Mouse (Mus musculus): ENCODE measurements around the gene Kdm6b. TPM values are rescaled to one million over a fixed set of nuclear protein-coding genes. Genes with fewer than 3 reads are reported as not detected.

The Kdm6b gene
- 42.4 and 44.5 TPM in 2 replicates for polyA plus RNA-seq (2014; fragmentation: Nextera tagmentation; extraction: Ambion mirVana)

- WGBS, result 39% methylated on average over 12 of the region's 12 CpGs
- peak within 1 kb of the TSS; percentile 98 for H3K4me2 ChIP-seq (ENCODE audit: low read depth, severe bottlenecking)
- no peaks in the 10 kb centered on the region for H3K27me3 ChIP-seq (ENCODE audit: control insufficient read depth, insufficient read depth, low read length)
- no peaks in the 10 kb centered on the region for H3K9me3 ChIP-seq (ENCODE audit: control insufficient read depth, low read length)
- H3K4me3 ChIP-seq (ENCODE audit: low read depth, low read length), result peak within 1 kb of the TSS; percentile 70
- ATAC-seq (ENCODE audit: insufficient number of reproducible peaks, low FRiP score, low TSS enrichment, low read depth) (no peak), DNase-seq (ENCODE audit: low spot score) (peak; percentile 68)
- H3K27ac ChIP-seq (replicated peaks; ENCODE audit: low read depth, low read length), result peak within 1 kb of the TSS; percentile 97
- no peak within 1 kb of the TSS for H3K9ac ChIP-seq (ENCODE audit: low read length)
- no peaks in the 10 kb centered on the region; the same call in 1 of the 2 replicates for H3K36me3 ChIP-seq (ENCODE audit: control insufficient read depth, insufficient read depth, low read length)
- peaks cover 37% of the 10 kb centered on the region for H3K4me1 ChIP-seq (ENCODE audit: control insufficient read depth, insufficient read depth, low read length)
Measured at GRCm38 (mm10) chr11:69413221-69414181, at the start of gene Kdm6b. Gene Kdm6b (minus strand): TSS chr11:69413675.

GRCm38 (mm10) chr11:69461568-69461967 lies 48.1 kb upstream of the Kdm6b start:
- H3K4me3 ChIP-seq (ENCODE audit: low read depth, low read length), result no peak overlapping the region

GRCm38 (mm10) chr11:69459883-69460282 lies 46.4 kb upstream of the Kdm6b start:
- H3K27ac ChIP-seq (replicated peaks; ENCODE audit: low read depth, low read length), result no peak overlapping the region

More at GRCm38 (mm10) chr11:69461568-69461967, 48.1 kb upstream of the Kdm6b start:
- Histone ChIP-seq H3K27ac (replicated peaks; ENCODE audit: low read depth, low read length) (no peak overlapping the region), H3K9ac (ENCODE audit: low read length) (no peak overlapping the region), H3K27me3 (ENCODE audit: control insufficient read depth, insufficient read depth, low read length) (no peaks in the 10 kb centered on the region), H3K4me1 (ENCODE audit: control insufficient read depth, insufficient read depth, low read length) (0 out of 2 replicates have a peak, but pooled peaks cover 4% of the 10 kb centered on the region), H3K9me3 (ENCODE audit: control insufficient read depth, low read length) (no peaks in the 10 kb centered on the region), H3K36me3 (ENCODE audit: control insufficient read depth, insufficient read depth, low read length) (no peaks in the 10 kb centered on the region), H3K4me2 (ENCODE audit: low read depth, severe bottlenecking) (no peak overlapping the region)
- 54% methylated on average over 5 of the region's 5 CpGs for WGBS
- no peak for ATAC-seq (ENCODE audit: insufficient number of reproducible peaks, low FRiP score, low TSS enrichment, low read depth)
- no peak for DNase-seq (ENCODE audit: low spot score)

DNA sequence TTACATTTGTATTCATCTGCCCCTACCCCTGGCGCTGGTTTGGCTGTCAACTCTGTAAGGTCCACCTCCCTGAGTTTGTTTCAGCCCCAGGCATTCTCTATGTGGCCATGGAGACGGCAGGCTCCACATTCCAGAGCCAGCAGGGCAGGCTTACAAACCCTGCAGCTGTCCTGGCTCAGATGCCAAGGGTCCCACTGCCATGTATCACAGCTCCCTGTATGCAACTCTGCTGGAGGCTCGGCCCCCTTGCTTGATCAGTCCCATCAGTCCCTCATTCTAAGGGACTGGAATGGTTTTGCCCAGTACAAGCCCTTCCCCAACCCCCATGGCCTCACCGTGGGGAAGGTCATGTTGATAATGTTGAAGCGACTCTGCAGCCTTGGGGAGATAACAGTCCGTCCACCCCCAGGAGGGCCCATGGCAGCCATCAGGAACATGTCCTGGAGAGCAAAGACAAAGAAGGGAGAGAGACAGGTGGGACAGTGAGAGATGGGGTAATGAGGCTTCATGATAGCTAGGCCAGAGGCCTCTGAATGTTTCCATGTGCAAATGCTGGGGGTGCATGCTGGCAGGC lies 43.6 kb upstream of the Kdm6b start:
- DNase-seq (ENCODE audit: low spot score) (peak; percentile 39), ATAC-seq (ENCODE audit: insufficient number of reproducible peaks, low FRiP score, low TSS enrichment, low read depth) (no peak)
- Histone ChIP-seq H3K9ac (ENCODE audit: low read length) (no peak overlapping the region), H3K4me3 (ENCODE audit: low read depth, low read length) (no peak overlapping the region), H3K36me3 (ENCODE audit: control insufficient read depth, insufficient read depth, low read length) (no peaks in the 10 kb centered on the region), H3K9me3 (ENCODE audit: control insufficient read depth, low read length) (no peaks in the 10 kb centered on the region), H3K27ac (replicated peaks; ENCODE audit: low read depth, low read length) (no peak overlapping the region), H3K4me1 (ENCODE audit: control insufficient read depth, insufficient read depth, low read length) (0 out of 2 replicates have a peak, but pooled peaks cover 9% of the 10 kb centered on the region), H3K27me3 (ENCODE audit: control insufficient read depth, insufficient read depth, low read length) (no peaks in the 10 kb centered on the region), H3K4me2 (ENCODE audit: low read depth, severe bottlenecking) (no peak overlapping the region)
- WGBS, result 42% methylated on average over 6 of the region's 6 CpGs

More at GRCm38 (mm10) chr11:69459883-69460282, 46.4 kb upstream of the Kdm6b start:
- ATAC-seq (ENCODE audit: insufficient number of reproducible peaks, low FRiP score, low TSS enrichment, low read depth) (no peak), DNase-seq (ENCODE audit: low spot score) (peak; percentile 32)
- no peak overlapping the region for H3K9ac ChIP-seq (ENCODE audit: low read length)
- no peak overlapping the region for H3K4me2 ChIP-seq (ENCODE audit: low read depth, severe bottlenecking)
- no peaks in the 10 kb centered on the region for H3K9me3 ChIP-seq (ENCODE audit: control insufficient read depth, low read length)
- H3K4me1 ChIP-seq (ENCODE audit: control insufficient read depth, insufficient read depth, low read length), result 0 out of 2 replicates have a peak, but pooled peaks cover 4% of the 10 kb centered on the region
- no peaks in the 10 kb centered on the region for H3K27me3 ChIP-seq (ENCODE audit: control insufficient read depth, insufficient read depth, low read length)
- no peaks in the 10 kb centered on the region for H3K36me3 ChIP-seq (ENCODE audit: control insufficient read depth, insufficient read depth, low read length)
- no peak overlapping the region for H3K4me3 ChIP-seq (ENCODE audit: low read depth, low read length)
- 62% methylated on average over 4 of the region's 4 CpGs for WGBS

DNA sequence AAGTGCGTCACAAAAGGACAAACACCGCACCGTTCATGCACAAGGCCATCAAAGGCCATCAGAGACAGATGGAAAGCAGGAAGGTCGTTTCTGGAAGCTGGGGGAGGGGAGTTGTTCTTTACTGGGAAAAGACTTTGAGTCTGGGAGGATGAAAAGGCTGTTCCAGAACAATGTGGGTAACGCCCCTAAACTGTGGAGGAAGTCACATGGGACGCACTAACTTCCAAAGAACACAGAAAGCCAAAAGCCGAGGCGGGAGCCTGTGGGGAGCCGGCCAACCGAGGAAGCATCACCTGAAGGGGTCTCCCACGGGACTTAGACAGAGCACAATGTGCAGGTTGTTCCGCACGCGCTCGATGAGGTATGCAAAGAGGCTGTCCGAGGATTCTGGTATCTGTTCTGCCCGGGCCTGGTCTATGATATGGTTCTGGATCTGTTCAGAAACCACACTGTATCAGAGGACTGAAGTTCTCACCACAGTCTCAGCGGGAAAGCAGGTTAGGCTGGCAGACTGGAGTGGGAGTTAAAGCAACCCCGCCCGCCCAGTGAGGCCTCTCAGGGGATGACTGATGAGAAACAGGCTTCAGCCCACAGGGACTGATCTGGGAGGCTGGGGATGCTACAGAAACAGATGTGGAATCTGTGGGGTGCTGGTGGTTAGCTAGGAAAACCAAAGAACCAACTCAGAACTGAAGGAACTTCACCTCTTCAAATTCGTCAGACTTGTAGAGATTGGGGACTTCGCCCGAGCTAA lies 38.8 kb upstream of the Kdm6b start:
- Histone ChIP-seq H3K36me3 (ENCODE audit: control insufficient read depth, insufficient read depth, low read length) (no peaks in the 10 kb centered on the region), H3K9ac (ENCODE audit: low read length) (no peak overlapping the region), H3K4me3 (ENCODE audit: low read depth, low read length) (no peak overlapping the region), H3K4me1 (ENCODE audit: control insufficient read depth, insufficient read depth, low read length) (0 out of 2 replicates have a peak, but pooled peaks cover 8% of the 10 kb centered on the region), H3K27ac (replicated peaks; ENCODE audit: low read depth, low read length) (no peak overlapping the region), H3K4me2 (ENCODE audit: low read depth, severe bottlenecking) (no peak overlapping the region), H3K27me3 (ENCODE audit: control insufficient read depth, insufficient read depth, low read length) (no peaks in the 10 kb centered on the region), H3K9me3 (ENCODE audit: control insufficient read depth, low read length) (no peaks in the 10 kb centered on the region)
- DNase-seq (ENCODE audit: low spot score) (peak; percentile 27), ATAC-seq (ENCODE audit: insufficient number of reproducible peaks, low FRiP score, low TSS enrichment, low read depth) (peak; percentile 17; the same call in 1 of the 2 replicates)
- 64% methylated on average over 23 of the region's 23 CpGs for WGBS

DNA sequence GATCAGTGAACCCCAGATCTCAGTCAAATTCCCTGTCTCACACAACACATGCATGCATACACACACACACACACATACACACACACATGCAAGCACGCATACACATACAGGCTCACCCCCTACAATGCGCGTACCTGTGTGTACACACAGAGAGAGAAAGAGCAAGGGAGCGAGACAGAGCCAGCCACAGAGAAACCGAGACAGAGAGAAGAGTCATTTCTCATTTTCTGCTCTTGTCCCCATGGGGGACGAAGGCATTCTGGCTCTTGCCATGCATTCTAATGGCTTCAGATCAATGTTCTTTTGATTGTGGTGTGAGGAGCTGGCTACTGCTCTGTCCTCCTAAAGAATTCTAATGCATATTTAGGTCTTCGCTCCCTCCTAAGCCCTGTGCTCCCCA lies 33.8 kb upstream of the Kdm6b start:
- H3K36me3 ChIP-seq (ENCODE audit: control insufficient read depth, insufficient read depth, low read length), result no peaks in the 10 kb centered on the region
- DNase-seq (ENCODE audit: low spot score) (no peak), ATAC-seq (ENCODE audit: insufficient number of reproducible peaks, low FRiP score, low TSS enrichment, low read depth) (no peak)
- H3K4me1 ChIP-seq (ENCODE audit: control insufficient read depth, insufficient read depth, low read length), result no peaks in the 10 kb centered on the region
- no peak overlapping the region for H3K9ac ChIP-seq (ENCODE audit: low read length)
- no peak overlapping the region for H3K4me3 ChIP-seq (ENCODE audit: low read depth, low read length)
- H3K9me3 ChIP-seq (ENCODE audit: control insufficient read depth, low read length), result no peaks in the 10 kb centered on the region; the same call in 1 of the 2 replicates
- no peak overlapping the region for H3K4me2 ChIP-seq (ENCODE audit: low read depth, severe bottlenecking)
- no peaks in the 10 kb centered on the region for H3K27me3 ChIP-seq (ENCODE audit: control insufficient read depth, insufficient read depth, low read length)
- no peak overlapping the region for H3K27ac ChIP-seq (replicated peaks; ENCODE audit: low read depth, low read length)
- WGBS, result 88% methylated on average over 7 of the region's 7 CpGs

DNA sequence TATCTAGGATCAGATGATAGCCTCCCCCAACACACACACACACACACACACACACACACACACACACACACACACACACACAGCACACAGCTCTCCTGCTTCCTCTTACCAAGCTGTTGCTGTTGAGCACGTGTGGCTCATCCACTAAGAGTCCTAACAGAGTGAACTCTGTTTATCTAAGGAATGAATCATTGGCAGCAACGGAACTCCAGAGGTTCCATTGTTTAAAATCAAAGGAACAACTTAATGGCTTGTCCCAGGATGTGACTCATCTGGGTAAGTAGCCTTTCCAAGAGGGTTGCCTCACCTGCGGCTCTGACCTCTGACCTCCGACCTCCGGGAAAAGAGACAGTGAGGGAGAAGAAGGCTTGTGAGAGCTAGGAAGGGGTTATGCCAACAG lies 29.9 kb upstream of the Kdm6b start:
- no peak for DNase-seq (ENCODE audit: low spot score)
- no peak overlapping the region for H3K9ac ChIP-seq (ENCODE audit: low read length)
- no peaks in the 10 kb centered on the region; the same call in 1 of the 2 replicates for H3K9me3 ChIP-seq (ENCODE audit: control insufficient read depth, low read length)
- no peaks in the 10 kb centered on the region for H3K4me1 ChIP-seq (ENCODE audit: control insufficient read depth, insufficient read depth, low read length)
- no peaks in the 10 kb centered on the region for H3K27me3 ChIP-seq (ENCODE audit: control insufficient read depth, insufficient read depth, low read length)
- no peak overlapping the region for H3K4me2 ChIP-seq (ENCODE audit: low read depth, severe bottlenecking)
- no peak overlapping the region for H3K27ac ChIP-seq (replicated peaks; ENCODE audit: low read depth, low read length)
- no peaks in the 10 kb centered on the region for H3K36me3 ChIP-seq (ENCODE audit: control insufficient read depth, insufficient read depth, low read length)
- WGBS, result 37% methylated on average over 5 of the region's 5 CpGs
- H3K4me3 ChIP-seq (ENCODE audit: low read depth, low read length), result no peak overlapping the region
- ATAC-seq (ENCODE audit: insufficient number of reproducible peaks, low FRiP score, low TSS enrichment, low read depth), result no peak

DNA sequence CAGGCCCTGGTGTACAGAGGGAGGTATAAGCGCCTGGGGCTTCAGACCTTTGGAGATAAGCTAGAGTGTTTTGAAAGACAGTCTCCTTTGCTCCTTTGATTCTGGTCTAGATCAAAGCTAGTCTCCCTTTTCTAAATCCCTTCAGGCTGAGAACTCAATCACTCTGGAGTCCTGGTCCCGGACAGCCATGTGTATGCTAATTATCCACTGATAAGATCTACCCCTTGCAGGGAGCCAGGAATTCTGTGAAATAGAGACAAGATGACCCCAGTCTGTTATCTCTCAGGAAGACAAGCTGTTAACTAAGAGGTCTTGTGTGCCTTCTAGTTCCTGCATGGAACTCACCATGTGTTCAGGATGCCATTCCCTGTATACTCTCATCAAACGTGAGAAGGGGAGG lies 23.8 kb upstream of the Kdm6b start:
- Histone ChIP-seq H3K4me3 (ENCODE audit: low read depth, low read length) (no peak overlapping the region), H3K36me3 (ENCODE audit: control insufficient read depth, insufficient read depth, low read length) (no peaks in the 10 kb centered on the region), H3K9ac (ENCODE audit: low read length) (no peak overlapping the region), H3K4me2 (ENCODE audit: low read depth, severe bottlenecking) (no peak overlapping the region), H3K9me3 (ENCODE audit: control insufficient read depth, low read length) (no peaks in the 10 kb centered on the region), H3K27ac (replicated peaks; ENCODE audit: low read depth, low read length) (no peak overlapping the region), H3K4me1 (ENCODE audit: control insufficient read depth, insufficient read depth, low read length) (no peaks in the 10 kb centered on the region), H3K27me3 (ENCODE audit: control insufficient read depth, insufficient read depth, low read length) (peaks cover 3% of the 10 kb centered on the region; the same call in 1 of the 2 replicates)
- DNase-seq (ENCODE audit: low spot score) (no peak), ATAC-seq (ENCODE audit: insufficient number of reproducible peaks, low FRiP score, low TSS enrichment, low read depth) (no peak)
- 34% methylated on average over 3 of the region's 3 CpGs for WGBS

Measured in limb, embryonic 11.5 days (tissue).